Mouse (Mus musculus): ENCODE measurements around the gene Gast.

DNA sequence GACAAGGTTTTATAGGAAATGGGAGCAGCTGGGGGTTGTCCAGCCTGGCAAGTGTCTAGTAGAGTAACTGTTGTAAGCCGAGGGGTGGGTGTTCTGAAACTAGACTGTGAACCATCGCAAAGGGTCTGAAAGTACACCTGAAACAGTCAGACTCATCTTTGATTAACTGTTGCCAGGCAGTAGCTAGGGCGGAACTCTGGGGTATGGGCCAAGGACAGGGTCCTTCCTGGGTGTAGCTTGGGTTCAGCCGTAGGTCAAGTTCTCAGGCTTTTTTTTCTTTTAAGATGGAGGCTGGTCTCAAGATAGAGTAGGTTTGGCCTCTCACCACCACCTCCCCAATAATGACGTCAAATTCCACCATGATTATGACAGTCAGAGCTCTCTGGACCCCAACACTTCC is 26.3 kb upstream of the Gast start:
- TF ChIP-seq POLR2A (IDR thresholded peaks at IDR 0.05; ENCODE audit: low read depth, low read length) (no peak), HCFC1 (IDR thresholded peaks at IDR 0.05; ENCODE audit: low read depth, low read length) (no peak), EP300 (IDR thresholded peaks at IDR 0.05; ENCODE audit: low read length) (no peak), CHD2 (IDR thresholded peaks at IDR 0.05; ENCODE audit: low read length) (no peak), NELFE (IDR thresholded peaks at IDR 0.05; ENCODE audit: low read depth, low read length) (no peak), CHD1 (IDR thresholded peaks at IDR 0.05; ENCODE audit: low read depth, low read length) (no peak), CTCF (conservative IDR thresholded peaks at IDR 0.05 in 1 of 2, IDR thresholded peaks at IDR 0.05 in 1 of 2; ENCODE audit: low read depth in 2 of 2, low read length in 2 of 2) (no peak), KAT2A (IDR thresholded peaks at IDR 0.05; ENCODE audit: insufficient replicate concordance, low read length) (no peak), PAX5 (IDR thresholded peaks at IDR 0.05; ENCODE audit: low read length) (no peak), GABPA (IDR thresholded peaks at IDR 0.05; ENCODE audit: insufficient replicate concordance, low read depth, low read length) (no peak), POLR2AphosphoS2 (IDR thresholded peaks at IDR 0.05; ENCODE audit: low read depth, low read length) (no peak), ZC3H11A (IDR thresholded peaks at IDR 0.05; ENCODE audit: low read depth, low read length) (no peak)

All from CH12.LX (cell line).